Mouse (Mus musculus): ENCODE results near the gene Vstm2l. TPM values are rescaled to one million over a fixed set of nuclear protein-coding genes. Genes with fewer than 3 reads are reported as not detected.

Vstm2l gene
- polyA plus RNA-seq, 1 experiment: not detected

DNA sequence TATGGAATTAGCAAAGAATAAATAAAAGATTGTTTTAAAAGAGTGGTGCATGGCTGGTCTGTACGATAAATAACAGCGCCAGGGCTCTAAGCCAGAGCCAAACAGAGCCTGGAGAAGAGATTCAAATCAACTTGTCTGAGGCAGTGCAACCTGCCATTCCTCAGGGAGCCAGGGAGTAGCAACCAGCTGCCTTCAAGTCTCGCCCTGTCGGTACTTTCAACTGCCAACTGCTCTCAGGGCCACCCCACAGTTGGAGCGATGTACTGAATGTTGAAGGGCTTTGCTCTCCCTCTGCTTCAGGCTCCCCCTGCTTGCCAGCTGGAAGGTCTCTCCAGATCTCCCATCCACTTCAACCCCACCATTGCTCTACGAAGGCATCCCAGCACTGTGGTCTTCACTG is 55.7 kb downstream of the Vstm2l start:
- TF ChIP-seq GATA1 (IDR thresholded peaks at IDR 0.05; ENCODE audit: low read length): no peak

DNA sequence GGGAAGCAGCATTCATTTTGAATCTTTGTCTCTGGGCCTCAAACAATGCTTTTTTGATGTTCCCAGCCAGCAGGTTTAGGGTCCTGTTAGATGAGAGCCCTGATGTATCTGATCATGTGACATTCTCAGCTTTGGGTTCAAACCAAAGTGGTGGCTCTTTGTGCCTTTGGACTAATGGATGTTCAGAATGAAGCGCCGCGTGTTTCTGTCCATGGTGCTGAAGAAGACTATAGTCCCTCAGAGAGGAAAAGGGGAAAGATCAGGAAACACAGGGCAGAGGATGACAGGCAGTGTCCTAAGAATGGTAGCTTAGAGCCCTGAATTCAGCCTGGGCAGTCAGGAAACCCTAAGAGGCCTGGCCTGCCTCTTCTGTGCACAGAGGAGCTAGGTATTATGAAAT is 56.2 kb downstream of the Vstm2l start:
- no peak for TF ChIP-seq GATA1 (IDR thresholded peaks at IDR 0.05; ENCODE audit: low read length)

DNA sequence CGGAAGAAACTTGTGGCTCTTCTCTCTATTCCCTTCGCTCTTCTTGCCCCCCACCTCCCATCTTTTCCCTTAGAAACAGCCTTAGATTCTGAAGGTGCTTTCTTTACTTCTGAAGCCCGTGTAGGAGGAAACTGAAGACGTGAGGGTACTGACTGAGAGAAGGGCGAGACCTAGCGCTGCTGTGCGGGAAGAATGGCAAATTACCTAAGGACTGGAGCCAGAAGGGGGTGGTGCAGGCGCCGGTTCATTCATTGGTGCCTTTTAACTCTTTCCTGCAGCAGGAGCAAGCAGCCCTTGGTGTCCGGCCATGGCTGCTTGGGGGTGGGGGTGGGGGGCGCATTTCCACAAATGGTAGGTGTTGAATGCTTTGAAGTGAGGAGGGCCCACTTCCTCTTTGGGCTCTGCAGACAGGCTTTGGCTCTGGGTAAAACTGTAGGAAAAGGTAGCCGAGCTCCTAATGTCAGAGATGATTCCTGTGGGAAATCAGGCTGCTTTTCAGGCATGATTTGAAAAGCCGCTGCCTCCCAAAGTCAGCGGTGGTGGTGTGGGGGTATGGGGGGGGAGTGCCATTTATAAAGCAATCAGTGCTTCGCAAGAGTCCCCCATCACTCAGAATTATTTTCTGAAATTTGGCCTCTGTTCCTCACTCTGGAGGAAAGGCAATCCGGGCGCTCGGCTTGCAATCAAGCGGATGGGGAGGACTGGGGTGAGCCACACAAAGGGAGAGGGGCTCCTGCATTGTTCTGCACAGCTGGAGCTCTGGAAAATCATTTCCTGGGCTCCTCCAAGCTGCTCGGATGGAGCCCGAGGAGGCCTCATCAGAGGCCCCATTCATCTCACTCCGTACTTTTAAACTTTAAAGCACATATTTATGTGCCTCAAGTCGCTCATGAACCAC is 60.4 kb downstream of the Vstm2l start:
- TF ChIP-seq GATA1 (IDR thresholded peaks at IDR 0.05; ENCODE audit: low read length): no peak

DNA sequence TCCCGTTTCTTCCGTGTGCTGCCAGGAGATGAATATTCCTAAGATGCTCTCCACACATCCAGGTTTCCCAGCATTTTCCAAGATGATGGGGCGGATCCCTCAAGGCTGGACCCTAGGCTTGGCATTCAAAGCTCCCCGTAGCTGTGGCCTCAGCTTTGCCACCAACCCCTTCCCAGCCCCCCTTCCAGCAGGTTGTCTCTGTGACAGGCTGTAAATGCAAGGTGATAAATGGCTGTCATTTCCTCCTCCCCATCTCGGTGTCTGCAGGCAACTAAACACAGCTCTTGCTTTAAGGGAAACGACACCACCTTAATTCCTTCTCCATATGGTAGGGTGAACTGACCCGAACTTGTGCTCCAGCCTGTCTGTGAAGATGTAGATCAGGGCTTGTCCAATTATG is 61.1 kb downstream of the Vstm2l start:
- no peak for TF ChIP-seq GATA1 (IDR thresholded peaks at IDR 0.05; ENCODE audit: low read length)

DNA sequence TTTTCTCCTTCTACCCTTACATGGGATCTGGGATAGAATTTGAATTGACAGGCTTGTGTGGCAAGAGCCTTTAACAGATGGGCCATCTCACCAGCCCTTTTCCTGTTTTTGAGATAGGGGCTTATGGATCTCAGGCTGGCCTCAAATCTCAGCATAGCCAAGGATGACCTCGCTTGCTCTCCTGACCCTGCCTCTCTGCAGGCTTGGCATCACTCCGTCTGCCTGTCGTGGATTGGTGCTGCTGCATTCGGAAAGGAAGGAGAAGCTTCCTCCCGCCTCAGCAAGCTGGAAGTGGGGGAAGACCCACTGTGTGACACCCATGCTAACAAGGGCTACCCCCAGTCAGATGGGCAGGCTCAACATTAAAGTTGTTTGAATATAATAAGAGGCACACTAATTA is 64.8 kb downstream of the Vstm2l start:
- TF ChIP-seq GATA1 (IDR thresholded peaks at IDR 0.05; ENCODE audit: low read length): no peak

DNA sequence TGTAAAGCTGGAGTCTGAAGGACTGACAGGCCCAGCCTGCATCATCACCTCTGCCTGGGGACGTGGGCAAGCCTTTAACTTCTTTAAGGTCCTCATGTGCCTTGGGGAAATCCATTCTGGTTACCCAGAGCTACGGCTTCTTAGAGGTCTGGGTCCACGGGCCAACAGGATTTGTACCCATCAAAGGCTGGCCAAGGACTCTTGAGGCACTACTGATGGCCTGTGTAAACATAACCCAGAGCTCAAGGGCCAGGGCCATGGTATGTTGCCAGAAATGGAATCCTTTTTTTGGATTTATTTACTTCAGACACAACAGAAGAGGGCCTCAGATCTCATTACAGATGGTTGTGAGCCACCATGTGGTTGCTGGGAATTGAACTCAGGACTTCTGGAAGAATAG is 68.3 kb downstream of the Vstm2l start:
- no peak for TF ChIP-seq GATA1 (IDR thresholded peaks at IDR 0.05; ENCODE audit: low read length)

DNA sequence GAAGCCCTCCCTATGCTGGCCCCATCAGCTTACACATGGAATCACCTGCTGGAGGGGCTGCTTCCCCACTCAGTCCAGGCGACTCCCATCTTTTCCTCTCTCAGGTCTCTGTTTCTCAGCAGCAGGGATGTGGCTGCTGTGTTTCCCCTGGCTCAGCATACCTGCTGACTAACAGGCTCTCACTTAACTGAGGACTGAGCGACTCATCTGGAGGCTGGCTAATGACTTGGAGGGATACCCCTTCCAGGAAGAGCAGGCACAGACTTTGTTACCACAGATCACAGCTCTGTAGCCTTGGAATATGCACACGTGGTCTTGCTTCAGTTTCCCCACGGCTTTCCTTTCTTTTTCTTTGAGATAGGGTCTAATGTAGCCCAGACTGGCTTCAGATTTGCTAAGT is 68.8 kb downstream of the Vstm2l start:
- no peak for TF ChIP-seq GATA1 (IDR thresholded peaks at IDR 0.05; ENCODE audit: low read length)

DNA sequence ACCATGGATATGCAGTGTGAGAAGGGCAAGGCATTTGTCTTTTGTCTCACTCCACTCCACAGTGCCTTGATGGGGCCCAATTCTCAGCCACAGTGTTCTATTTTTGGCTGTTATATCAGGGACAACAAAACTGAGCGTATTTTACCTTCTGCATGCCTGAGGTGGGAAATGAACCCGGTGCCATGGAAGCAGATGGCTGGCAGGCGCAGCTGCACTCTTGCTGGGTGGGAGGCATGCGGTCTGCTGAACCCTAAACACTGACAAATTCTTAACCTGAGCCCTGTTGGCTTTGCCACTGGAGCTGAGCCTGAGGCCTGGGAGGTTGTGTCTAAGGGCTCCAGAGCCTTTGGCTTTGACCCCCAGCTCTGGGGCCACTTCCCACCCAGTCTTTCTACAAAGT is 71.2 kb downstream of the Vstm2l start:
- no peak for TF ChIP-seq GATA1 (IDR thresholded peaks at IDR 0.05; ENCODE audit: low read length)

DNA sequence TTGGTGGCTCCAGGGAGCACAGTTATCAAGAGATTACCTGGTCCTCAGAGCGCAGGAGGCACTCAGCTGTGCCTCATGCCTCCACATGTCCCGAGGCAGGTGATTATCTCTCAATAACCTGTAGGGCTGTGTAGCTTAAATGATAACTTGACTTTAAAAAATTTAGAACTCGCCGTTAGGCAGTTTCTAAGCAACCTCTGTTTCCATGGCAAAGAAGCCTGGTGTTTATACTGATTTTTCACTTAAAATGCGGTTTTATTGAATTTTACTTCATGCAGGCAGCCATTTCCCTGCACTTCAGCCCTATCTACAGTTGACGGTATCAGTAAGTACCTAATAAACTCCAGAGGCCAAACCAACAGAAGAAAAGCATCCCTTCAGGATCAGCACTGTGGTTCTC is 71.8 kb downstream of the Vstm2l start:
- no peak for TF ChIP-seq GATA1 (IDR thresholded peaks at IDR 0.05; ENCODE audit: low read length)

DNA sequence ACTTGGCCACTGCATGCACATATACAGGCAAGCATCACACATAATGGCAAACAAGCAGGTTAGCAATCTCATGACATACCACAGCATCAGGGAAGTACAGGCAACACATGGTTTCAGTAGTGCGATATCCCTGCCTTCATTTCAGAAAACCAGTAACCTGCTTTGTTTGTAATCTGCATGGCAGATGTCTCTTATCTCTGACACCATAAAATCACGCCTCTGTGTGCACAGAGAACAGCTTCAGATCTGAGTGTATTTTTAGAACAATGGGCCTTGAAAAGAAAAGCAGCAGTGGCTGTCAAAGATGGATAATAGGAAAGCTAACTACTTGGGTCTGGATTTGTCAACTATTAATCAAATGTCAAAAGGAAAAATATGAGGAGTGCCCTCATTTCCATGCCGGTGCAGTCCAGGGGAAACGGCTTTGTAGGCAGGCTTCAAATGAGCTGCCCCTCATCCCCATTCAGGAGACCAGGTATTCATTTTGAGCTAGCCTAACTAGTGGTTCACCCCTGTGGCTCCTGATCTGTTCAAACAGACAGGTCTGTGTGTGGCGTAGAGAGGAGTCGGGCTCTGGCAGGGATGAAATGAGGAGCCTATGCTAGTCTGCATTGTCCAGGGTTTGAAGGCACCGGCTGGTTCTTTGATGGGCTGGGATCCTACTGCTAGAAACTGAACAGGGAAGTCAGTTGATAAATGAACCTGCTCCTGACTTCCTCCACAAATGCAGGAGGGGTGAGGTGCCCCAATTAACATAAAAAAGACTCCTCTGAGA is 74.2 kb downstream of the Vstm2l start:
- peak; percentile 22 for TF ChIP-seq GATA1 (IDR thresholded peaks at IDR 0.05; ENCODE audit: low read length)

DNA sequence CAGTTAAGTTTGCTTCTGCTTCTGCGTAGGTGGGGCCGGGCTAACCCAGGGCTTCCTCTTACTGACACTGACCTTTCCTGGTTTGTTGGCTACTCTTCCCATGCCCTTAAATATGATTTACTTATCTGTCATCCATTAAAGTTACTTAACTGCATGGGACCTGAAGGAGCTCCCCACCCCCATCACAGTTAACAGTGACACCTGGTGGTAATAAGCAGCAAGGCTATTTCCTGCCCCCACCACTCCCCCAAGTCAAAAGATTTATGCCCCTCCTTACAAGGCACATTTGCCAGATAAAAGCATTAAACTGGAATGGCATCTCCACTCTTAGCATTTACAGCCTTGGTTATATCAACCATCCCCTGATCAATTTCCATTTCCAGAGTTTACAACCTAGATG is 75.5 kb downstream of the Vstm2l start:
- no peak for TF ChIP-seq GATA1 (IDR thresholded peaks at IDR 0.05; ENCODE audit: low read length)

DNA sequence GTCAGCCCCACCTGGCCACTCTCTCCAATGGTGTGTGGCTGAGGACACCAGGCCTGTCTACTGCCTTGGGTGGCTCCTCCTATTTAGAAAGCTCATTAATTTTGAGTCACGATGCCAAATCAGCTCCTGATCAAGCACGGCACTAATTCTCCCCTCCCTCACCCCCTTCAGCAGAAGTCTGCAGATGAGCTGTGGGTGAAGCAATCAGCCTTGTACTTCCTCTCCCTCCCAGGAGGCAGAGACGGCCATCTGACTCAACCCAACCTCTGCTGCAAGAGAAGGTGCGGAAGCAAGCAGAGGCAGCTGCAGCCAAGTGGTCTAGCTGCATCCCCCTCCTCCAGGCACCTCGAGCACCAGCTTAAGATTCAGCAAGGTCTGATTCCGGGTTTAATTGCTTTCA is 76.6 kb downstream of the Vstm2l start:
- TF ChIP-seq GATA1 (IDR thresholded peaks at IDR 0.05; ENCODE audit: low read length): no peak

DNA sequence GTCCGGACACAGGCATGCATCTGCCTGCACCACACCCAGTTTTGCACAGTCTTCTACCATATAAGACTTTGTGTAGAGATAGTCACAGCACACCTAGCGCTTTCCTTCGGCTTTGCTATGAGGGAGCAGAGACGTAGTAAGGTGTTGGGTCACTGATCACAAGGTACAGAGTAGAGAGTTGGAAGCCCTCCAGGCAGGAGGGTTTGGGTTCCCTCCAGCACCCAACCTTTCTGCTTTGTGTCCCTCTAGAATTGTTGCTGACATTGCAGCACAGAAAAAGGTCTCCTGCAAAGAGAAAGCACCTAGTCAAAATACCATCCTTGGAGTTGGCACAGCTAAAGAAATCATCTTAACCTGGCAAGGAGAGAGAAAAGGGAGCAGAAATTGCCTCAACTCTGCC is 78.0 kb downstream of the Vstm2l start:
- no peak for TF ChIP-seq GATA1 (IDR thresholded peaks at IDR 0.05; ENCODE audit: low read length)

Other genes with a start within 250 kb of the Vstm2l start
- gene Ctnnbl1, start 177.3 kb upstream of the Vstm2l start, polyA plus RNA-seq (2012): 8.3 and 21.9 TPM in 2 replicates
- 2.0 and 8.3 TPM in 2 replicates for gene Tti1, start 113.8 kb downstream of the Vstm2l start, polyA plus RNA-seq (2012)
- gene Rprd1b, start 113.8 kb downstream of the Vstm2l start, polyA plus RNA-seq (2012): 38.4 and 71.5 TPM in 2 replicates
- gene Tgm2, start 231.8 kb downstream of the Vstm2l start, polyA plus RNA-seq (2012): 7.2 and 11.3 TPM in 2 replicates

Measured in G1E-ER4 (cell line).